Mouse (Mus musculus): Measurements from ENCODE around the gene Drc3. TPM values are rescaled to one million over a fixed set of nuclear protein-coding genes. Genes with fewer than 3 reads are reported as not detected.
"Not testable (repeated sequence)": the region's sequence is repeated elsewhere in the genome, so short reads cannot be mapped to it uniquely, and the experiment has no call there.

Drc3 gene
- polyA plus RNA-seq, 1 experiment, result not detected

DNA sequence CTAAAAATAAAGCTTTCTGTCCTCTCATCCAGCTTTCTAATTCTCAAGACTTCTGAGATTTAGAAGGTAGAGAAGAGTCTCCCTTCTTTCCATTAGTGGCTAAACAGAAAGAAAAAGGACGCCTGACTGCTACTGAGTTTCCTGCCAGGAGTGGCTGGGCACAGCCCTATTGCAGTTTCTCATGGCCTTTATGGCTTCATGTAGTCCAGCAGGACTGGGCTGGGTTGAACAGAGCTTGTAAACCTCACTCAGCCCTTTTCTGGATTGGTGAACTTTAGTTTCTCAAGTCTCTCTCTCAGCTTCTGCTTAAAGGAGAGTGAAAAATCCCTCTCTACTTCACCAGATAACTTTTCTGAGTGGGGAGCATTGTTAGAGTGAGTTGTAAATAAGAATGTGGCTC, 73.3 kb downstream of the Drc3 start:
- TF ChIP-seq MAX (IDR thresholded peaks at IDR 0.05) (no peak), MYOG (IDR thresholded peaks at IDR 0.05; ENCODE audit: control insufficient read depth, extremely low read depth, insufficient read length) (no peak), CEBPB (IDR thresholded peaks at IDR 0.05; ENCODE audit: low read depth) (no peak), USF1 (IDR thresholded peaks at IDR 0.05; ENCODE audit: low read depth) (no peak), FOSL1 (IDR thresholded peaks at IDR 0.05; ENCODE audit: insufficient read depth, low read length, poor library complexity, severe bottlenecking) (no peak), MYOD1 (IDR thresholded peaks at IDR 0.05; ENCODE audit: control insufficient read depth, insufficient read length, low read depth) (no peak), CTCF (IDR thresholded peaks at IDR 0.05; ENCODE audit: control insufficient read depth, insufficient read depth, insufficient read length) (no peak)
- H3K79me2 ChIP-seq (ENCODE audit: control insufficient read depth, insufficient read depth), result peaks cover 5% of the 10 kb centered on the region
- no peaks in the 10 kb centered on the region for H3K27me3 ChIP-seq (ENCODE audit: control insufficient read depth, insufficient read depth, insufficient read length)
- no peak overlapping the region for H3ac ChIP-seq (ENCODE audit: control insufficient read depth, insufficient read length, low read depth)
- H3K4me3 ChIP-seq (ENCODE audit: insufficient read depth, poor library complexity, severe bottlenecking), result no peak overlapping the region
- H3K79me3 ChIP-seq (ENCODE audit: low read depth), result no peaks in the 10 kb centered on the region
- no peaks in the 10 kb centered on the region for H3K36me3 ChIP-seq (ENCODE audit: control insufficient read depth, insufficient read depth)

DNA sequence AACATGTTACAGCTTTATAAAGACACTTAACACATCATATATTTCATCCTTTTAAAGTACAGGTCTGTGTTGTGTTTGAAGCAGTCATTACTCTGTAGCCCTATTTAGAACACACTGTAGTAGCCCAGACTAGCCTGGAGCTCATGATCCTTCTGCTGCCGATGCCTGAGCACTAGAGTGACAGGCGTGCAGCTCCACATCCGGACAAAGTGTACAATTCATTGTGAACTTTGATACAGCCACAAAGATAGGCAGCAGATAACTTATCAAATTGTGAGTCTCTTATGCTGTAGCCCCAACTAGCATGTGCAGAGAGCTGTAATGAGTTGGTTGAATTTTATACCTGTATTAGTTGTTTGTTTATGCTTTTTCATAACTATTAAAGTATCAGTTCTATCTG, 74.5 kb downstream of the Drc3 start:
- H3ac ChIP-seq (ENCODE audit: control insufficient read depth, insufficient read length, low read depth), result no peak overlapping the region
- peaks cover 8% of the 10 kb centered on the region for H3K36me3 ChIP-seq (ENCODE audit: control insufficient read depth, insufficient read depth)
- no peaks in the 10 kb centered on the region for H3K79me3 ChIP-seq (ENCODE audit: low read depth)
- H3K4me3 ChIP-seq (ENCODE audit: insufficient read depth, poor library complexity, severe bottlenecking), result no peak overlapping the region
- H3K27me3 ChIP-seq (ENCODE audit: control insufficient read depth, insufficient read depth, insufficient read length), result no peaks in the 10 kb centered on the region
- H3K79me2 ChIP-seq (ENCODE audit: control insufficient read depth, insufficient read depth), result peaks cover 5% of the 10 kb centered on the region
- TF ChIP-seq MAX (IDR thresholded peaks at IDR 0.05) (no peak), USF1 (IDR thresholded peaks at IDR 0.05; ENCODE audit: low read depth) (no peak), CEBPB (IDR thresholded peaks at IDR 0.05; ENCODE audit: low read depth) (no peak), CTCF (IDR thresholded peaks at IDR 0.05; ENCODE audit: control insufficient read depth, insufficient read depth, insufficient read length) (no peak), FOSL1 (IDR thresholded peaks at IDR 0.05; ENCODE audit: insufficient read depth, low read length, poor library complexity, severe bottlenecking) (no peak)

GRCm38 (mm10) chr11:60433501-60433900, 80.4 kb downstream of the Drc3 start:
- Histone ChIP-seq H3K4me3 (ENCODE audit: insufficient read depth, poor library complexity, severe bottlenecking) (no peak overlapping the region), H3K79me3 (ENCODE audit: low read depth) (peaks cover 2% of the 10 kb centered on the region), H3K36me3 (ENCODE audit: control insufficient read depth, insufficient read depth) (peaks cover 40% of the 10 kb centered on the region), H3ac (ENCODE audit: control insufficient read depth, insufficient read length, low read depth) (no peak overlapping the region), H3K79me2 (ENCODE audit: control insufficient read depth, insufficient read depth) (peaks cover 7% of the 10 kb centered on the region), H3K27me3 (ENCODE audit: control insufficient read depth, insufficient read depth, insufficient read length) (no peaks in the 10 kb centered on the region)
- TF ChIP-seq FOSL1 (IDR thresholded peaks at IDR 0.05; ENCODE audit: insufficient read depth, low read length, poor library complexity, severe bottlenecking), result no peak
- TF ChIP-seq MYOD1 (IDR thresholded peaks at IDR 0.05; ENCODE audit: control insufficient read depth, insufficient read length, low read depth), result no peak
- TF ChIP-seq MYOG (IDR thresholded peaks at IDR 0.05; ENCODE audit: control insufficient read depth, extremely low read depth, insufficient read length), result no peak
- no peak for TF ChIP-seq CEBPB (IDR thresholded peaks at IDR 0.05; ENCODE audit: low read depth)
- no peak for TF ChIP-seq CTCF (IDR thresholded peaks at IDR 0.05; ENCODE audit: control insufficient read depth, insufficient read depth, insufficient read length)
- TF ChIP-seq USF1 (IDR thresholded peaks at IDR 0.05; ENCODE audit: low read depth), result no peak
- TF ChIP-seq MAX (IDR thresholded peaks at IDR 0.05), result no peak

DNA sequence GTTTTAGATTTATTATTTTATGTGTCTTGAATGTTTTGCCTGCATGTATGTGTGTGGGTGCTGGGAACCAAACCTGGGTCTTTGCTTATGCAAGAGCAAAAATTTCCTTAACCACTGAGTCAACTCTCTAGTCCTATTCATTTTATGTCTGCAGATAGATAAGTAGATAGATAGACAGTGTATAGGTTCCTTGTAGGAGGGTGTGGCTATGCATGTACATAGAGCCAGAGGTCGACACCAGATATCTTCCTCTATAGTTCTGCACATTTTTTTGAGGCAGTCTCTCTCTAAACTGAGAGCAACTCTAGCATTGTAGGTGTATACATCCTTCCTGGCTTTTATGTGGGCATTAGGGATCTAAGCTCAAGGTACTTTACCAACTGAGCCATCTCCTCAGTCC, 82.0 kb downstream of the Drc3 start:
- H3K27me3 ChIP-seq (ENCODE audit: control insufficient read depth, insufficient read depth, insufficient read length), result no peaks in the 10 kb centered on the region
- no peak overlapping the region for H3K4me3 ChIP-seq (ENCODE audit: insufficient read depth, poor library complexity, severe bottlenecking)
- H3K36me3 ChIP-seq (ENCODE audit: control insufficient read depth, insufficient read depth), result peaks cover 52% of the 10 kb centered on the region
- peaks cover 7% of the 10 kb centered on the region for H3K79me2 ChIP-seq (ENCODE audit: control insufficient read depth, insufficient read depth)
- H3K79me3 ChIP-seq (ENCODE audit: low read depth), result peaks cover 2% of the 10 kb centered on the region
- TF ChIP-seq USF1 (IDR thresholded peaks at IDR 0.05; ENCODE audit: low read depth), result no peak
- TF ChIP-seq CEBPB (IDR thresholded peaks at IDR 0.05; ENCODE audit: low read depth), result no peak
- TF ChIP-seq FOSL1 (IDR thresholded peaks at IDR 0.05; ENCODE audit: insufficient read depth, low read length, poor library complexity, severe bottlenecking), result no peak
- no peak for TF ChIP-seq MYOG (IDR thresholded peaks at IDR 0.05; ENCODE audit: control insufficient read depth, extremely low read depth, insufficient read length)
- TF ChIP-seq MYOD1 (IDR thresholded peaks at IDR 0.05; ENCODE audit: control insufficient read depth, insufficient read length, low read depth), result no peak
- no peak for TF ChIP-seq CTCF (IDR thresholded peaks at IDR 0.05; ENCODE audit: control insufficient read depth, insufficient read depth, insufficient read length)
- no peak for TF ChIP-seq MAX (IDR thresholded peaks at IDR 0.05)
- no peak overlapping the region for H3ac ChIP-seq (ENCODE audit: control insufficient read depth, insufficient read length, low read depth)

DNA sequence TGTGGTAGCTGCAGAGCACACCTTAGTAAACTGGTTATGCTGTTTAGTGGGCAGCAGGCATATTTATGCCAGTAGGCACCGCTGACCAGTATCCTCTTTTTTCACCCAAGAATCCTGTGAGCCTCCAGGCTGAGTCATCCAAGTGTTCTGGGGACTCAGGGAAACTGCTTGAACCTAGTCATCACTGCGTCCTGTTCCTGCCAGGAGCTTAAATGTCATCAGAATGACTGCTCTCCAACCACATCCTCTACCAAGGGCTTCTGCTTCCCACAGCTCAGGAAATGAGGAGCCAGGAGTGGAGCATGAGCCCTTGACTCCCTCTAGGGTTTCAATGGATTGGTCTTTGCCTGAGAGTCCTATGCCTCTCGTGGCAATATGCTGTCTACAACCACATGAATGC, 83.5 kb downstream of the Drc3 start:
- peaks cover 56% of the 10 kb centered on the region for H3K36me3 ChIP-seq (ENCODE audit: control insufficient read depth, insufficient read depth)
- peaks cover 2% of the 10 kb centered on the region for H3K79me3 ChIP-seq (ENCODE audit: low read depth)

GRCm38 (mm10) chr11:60439621-60440020, 86.5 kb downstream of the Drc3 start:
- not testable (repeated sequence) for H3K27me3 ChIP-seq (ENCODE audit: control insufficient read depth, insufficient read depth, insufficient read length); H3K79me3 ChIP-seq (ENCODE audit: low read depth); H3ac ChIP-seq (ENCODE audit: control insufficient read depth, insufficient read length, low read depth); H3K4me3 ChIP-seq (ENCODE audit: insufficient read depth, poor library complexity, severe bottlenecking); H3K79me2 ChIP-seq (ENCODE audit: control insufficient read depth, insufficient read depth)
- H3K36me3 ChIP-seq (ENCODE audit: control insufficient read depth, insufficient read depth), result peaks cover 53% of the 10 kb centered on the region

More for the DNA sequence above, 83.5 kb downstream of the Drc3 start:
- peaks cover 7% of the 10 kb centered on the region for H3K79me2 ChIP-seq (ENCODE audit: control insufficient read depth, insufficient read depth)
- peak overlapping the region; percentile 45 for H3ac ChIP-seq (ENCODE audit: control insufficient read depth, insufficient read length, low read depth)
- H3K4me3 ChIP-seq (ENCODE audit: insufficient read depth, poor library complexity, severe bottlenecking), result no peak overlapping the region
- peak; percentile 82 for TF ChIP-seq FOSL1 (IDR thresholded peaks at IDR 0.05; ENCODE audit: insufficient read depth, low read length, poor library complexity, severe bottlenecking)
- TF ChIP-seq CTCF (IDR thresholded peaks at IDR 0.05; ENCODE audit: control insufficient read depth, insufficient read depth, insufficient read length), result no peak
- TF ChIP-seq MAX (IDR thresholded peaks at IDR 0.05), result no peak
- H3K27me3 ChIP-seq (ENCODE audit: control insufficient read depth, insufficient read depth, insufficient read length), result no peaks in the 10 kb centered on the region

Data from C2C12 (cell line).